Mouse (Mus musculus): ENCODE data around the gene Chrna9. TPM values are rescaled to one million over a fixed set of nuclear protein-coding genes. Genes with fewer than 3 reads are reported as not detected.

The Chrna9 gene
- polyA plus RNA-seq, 1 experiment from 2014 or later, result 0.20 TPM

DNA sequence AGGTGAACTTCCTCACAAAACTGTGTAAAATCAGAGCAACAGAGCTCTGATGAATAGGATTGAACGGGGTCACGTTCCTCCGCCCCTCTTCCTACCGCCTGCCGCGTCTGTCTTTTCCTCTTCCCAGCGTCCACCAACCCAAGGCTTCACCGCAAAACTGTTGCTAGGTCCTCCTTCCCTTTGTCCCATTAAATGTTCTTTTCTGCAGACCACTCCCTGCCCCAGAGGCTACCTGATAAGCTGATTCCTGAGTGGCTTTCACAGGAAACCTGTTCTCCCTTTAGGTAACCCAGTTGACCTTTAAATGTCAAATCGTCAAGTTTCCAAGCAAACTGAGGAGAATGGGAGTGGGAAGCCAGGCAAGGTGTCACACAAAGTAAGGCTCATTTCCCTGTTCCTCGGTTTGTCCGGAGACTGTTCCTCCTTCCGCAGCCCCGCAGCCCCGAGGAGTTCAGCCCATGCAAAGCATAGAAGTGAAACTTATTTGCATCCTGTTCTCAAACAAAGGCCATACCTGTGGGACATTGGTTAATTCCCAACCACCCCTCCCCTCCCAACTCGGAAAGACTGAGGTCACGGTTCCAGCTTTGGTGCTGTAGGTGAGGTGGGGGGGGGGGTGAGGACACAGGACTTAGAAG lies 70.4 kb downstream of the Chrna9 start:
- H3K9me3 ChIP-seq (ENCODE audit: control insufficient read depth, low read length), result no peaks in the 10 kb centered on the region
- no peak overlapping the region for H3K4me3 ChIP-seq (ENCODE audit: low read depth, low read length)
- no peaks in the 10 kb centered on the region for H3K27me3 ChIP-seq (ENCODE audit: control insufficient read depth, insufficient read depth, low read length)
- H3K9ac ChIP-seq (ENCODE audit: low read depth, low read length), result no peak overlapping the region
- H3K36me3 ChIP-seq (ENCODE audit: control insufficient read depth, insufficient read depth, low read length), result no peaks in the 10 kb centered on the region
- no peak overlapping the region for H3K27ac ChIP-seq (ENCODE audit: low read depth, low read length)
- WGBS, result 44% methylated on average over 16 of the region's 16 CpGs
- no peaks in the 10 kb centered on the region for H3K4me1 ChIP-seq (replicated peaks; ENCODE audit: control insufficient read depth, insufficient read depth, low read length)
- DNase-seq (ENCODE audit: low spot score), result no peak
- H3K4me2 ChIP-seq (replicated peaks; ENCODE audit: low read depth, low read length), result no peak overlapping the region
- ATAC-seq (ENCODE audit: low FRiP score), result no peak

DNA sequence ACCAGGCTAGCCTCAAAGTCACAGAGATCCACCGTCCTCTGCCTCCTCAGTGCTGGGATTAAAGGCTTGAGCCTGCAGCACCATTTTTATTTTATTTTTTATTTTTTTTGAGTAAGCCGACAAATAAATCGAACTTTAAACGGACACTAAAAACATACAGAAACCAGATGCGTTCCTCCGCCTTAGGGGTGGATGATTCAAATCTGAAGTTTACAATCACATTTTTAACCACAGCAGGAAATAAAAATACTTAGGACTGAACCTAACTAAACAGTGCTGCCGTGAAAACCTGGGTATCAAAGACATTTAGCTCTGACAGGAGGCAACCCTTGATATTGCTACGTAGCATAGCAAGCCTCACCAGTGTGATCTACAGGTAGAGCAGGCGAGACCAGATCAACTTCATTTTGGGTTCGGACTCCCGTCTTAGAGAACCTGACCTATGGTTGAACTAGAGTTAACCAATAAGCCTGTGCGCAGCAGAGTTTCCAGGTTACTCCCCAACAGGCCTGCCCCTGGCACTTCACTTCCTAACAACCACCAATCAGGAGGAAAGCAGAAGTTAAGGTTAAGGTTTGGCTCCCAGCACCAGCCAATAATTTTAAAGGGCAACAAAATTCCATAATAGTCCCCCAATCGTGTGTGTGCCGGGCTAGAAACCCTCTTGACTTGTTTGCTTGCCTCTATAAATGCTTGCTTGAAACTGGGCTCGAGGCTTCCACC lies 73.7 kb downstream of the Chrna9 start:
- no peak overlapping the region for H3K4me3 ChIP-seq (ENCODE audit: low read depth, low read length)
- no peaks in the 10 kb centered on the region for H3K27me3 ChIP-seq (ENCODE audit: control insufficient read depth, insufficient read depth, low read length)
- ATAC-seq (ENCODE audit: low FRiP score) (no peak), DNase-seq (ENCODE audit: low spot score) (no peak)
- no peak overlapping the region for H3K4me2 ChIP-seq (replicated peaks; ENCODE audit: low read depth, low read length)
- 92% methylated on average over 15 of the region's 15 CpGs for WGBS
- no peaks in the 10 kb centered on the region for H3K36me3 ChIP-seq (ENCODE audit: control insufficient read depth, insufficient read depth, low read length)
- H3K4me1 ChIP-seq (replicated peaks; ENCODE audit: control insufficient read depth, insufficient read depth, low read length), result no peaks in the 10 kb centered on the region
- H3K27ac ChIP-seq (ENCODE audit: low read depth, low read length), result no peak overlapping the region
- no peak overlapping the region for H3K9ac ChIP-seq (ENCODE audit: low read depth, low read length)
- no peaks in the 10 kb centered on the region for H3K9me3 ChIP-seq (ENCODE audit: control insufficient read depth, low read length)

DNA sequence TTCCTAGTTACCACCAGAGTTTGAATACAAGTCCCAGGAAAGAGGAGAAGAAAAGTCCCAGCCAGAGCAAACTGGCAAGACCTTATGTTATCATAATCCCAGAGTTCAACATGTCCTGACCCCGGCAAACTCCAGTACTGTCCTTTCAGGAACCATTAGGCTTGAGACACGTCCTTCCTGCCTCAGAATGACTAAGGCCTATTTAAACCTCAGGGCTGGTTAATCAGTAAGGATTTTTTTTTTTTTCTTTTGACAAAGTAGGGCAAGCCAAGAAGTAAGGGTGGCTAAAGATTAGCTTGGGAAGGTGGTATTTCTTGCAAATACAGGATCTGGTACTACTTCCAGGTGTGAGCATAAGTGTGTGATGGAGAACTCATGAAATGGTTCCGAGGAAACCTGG lies 79.3 kb downstream of the Chrna9 start:
- H3K27me3 ChIP-seq (ENCODE audit: control insufficient read depth, insufficient read depth, low read length), result no peaks in the 10 kb centered on the region
- no peak overlapping the region for H3K4me2 ChIP-seq (replicated peaks; ENCODE audit: low read depth, low read length)
- H3K36me3 ChIP-seq (ENCODE audit: control insufficient read depth, insufficient read depth, low read length), result no peaks in the 10 kb centered on the region
- H3K9me3 ChIP-seq (ENCODE audit: control insufficient read depth, low read length), result no peaks in the 10 kb centered on the region
- H3K4me1 ChIP-seq (replicated peaks; ENCODE audit: control insufficient read depth, insufficient read depth, low read length), result no peaks in the 10 kb centered on the region
- no peak overlapping the region for H3K4me3 ChIP-seq (ENCODE audit: low read depth, low read length)
- H3K27ac ChIP-seq (ENCODE audit: low read depth, low read length), result no peak overlapping the region
- DNase-seq (ENCODE audit: low spot score), result no peak
- H3K9ac ChIP-seq (ENCODE audit: low read depth, low read length), result no peak overlapping the region
- 65% methylated on average over 3 of the region's 3 CpGs for WGBS
- ATAC-seq (ENCODE audit: low FRiP score), result no peak

DNA sequence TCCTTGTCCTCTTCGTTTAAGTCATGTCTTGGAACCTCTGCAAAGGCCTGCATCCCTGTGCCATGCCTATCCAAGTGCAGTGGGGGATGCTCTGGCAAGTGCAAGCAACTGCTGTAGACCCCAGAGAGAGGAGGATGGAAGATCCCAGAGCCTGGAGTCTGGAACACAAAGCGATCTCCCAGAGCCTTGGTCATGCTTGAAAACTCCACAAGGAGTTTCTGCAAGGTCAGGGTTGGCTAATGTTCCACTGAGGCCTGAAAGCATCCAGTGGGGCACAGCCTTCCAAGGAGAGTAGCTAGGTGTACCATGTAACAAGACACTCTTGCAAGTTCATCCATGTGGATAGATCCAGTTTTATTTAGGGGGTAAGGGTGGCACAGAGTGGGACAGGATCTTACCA lies 79.7 kb downstream of the Chrna9 start:
- Histone ChIP-seq H3K27me3 (ENCODE audit: control insufficient read depth, insufficient read depth, low read length) (no peaks in the 10 kb centered on the region), H3K4me3 (ENCODE audit: low read depth, low read length) (no peak overlapping the region), H3K36me3 (ENCODE audit: control insufficient read depth, insufficient read depth, low read length) (no peaks in the 10 kb centered on the region), H3K4me2 (replicated peaks; ENCODE audit: low read depth, low read length) (no peak overlapping the region), H3K9me3 (ENCODE audit: control insufficient read depth, low read length) (no peaks in the 10 kb centered on the region), H3K9ac (ENCODE audit: low read depth, low read length) (no peak overlapping the region), H3K27ac (ENCODE audit: low read depth, low read length) (no peak overlapping the region), H3K4me1 (replicated peaks; ENCODE audit: control insufficient read depth, insufficient read depth, low read length) (no peaks in the 10 kb centered on the region)
- DNase-seq (ENCODE audit: low spot score), result no peak
- 90% methylated on average over 2 of the region's 2 CpGs for whole genome bisulfite sequencing
- no peak for ATAC-seq (ENCODE audit: low FRiP score)

DNA sequence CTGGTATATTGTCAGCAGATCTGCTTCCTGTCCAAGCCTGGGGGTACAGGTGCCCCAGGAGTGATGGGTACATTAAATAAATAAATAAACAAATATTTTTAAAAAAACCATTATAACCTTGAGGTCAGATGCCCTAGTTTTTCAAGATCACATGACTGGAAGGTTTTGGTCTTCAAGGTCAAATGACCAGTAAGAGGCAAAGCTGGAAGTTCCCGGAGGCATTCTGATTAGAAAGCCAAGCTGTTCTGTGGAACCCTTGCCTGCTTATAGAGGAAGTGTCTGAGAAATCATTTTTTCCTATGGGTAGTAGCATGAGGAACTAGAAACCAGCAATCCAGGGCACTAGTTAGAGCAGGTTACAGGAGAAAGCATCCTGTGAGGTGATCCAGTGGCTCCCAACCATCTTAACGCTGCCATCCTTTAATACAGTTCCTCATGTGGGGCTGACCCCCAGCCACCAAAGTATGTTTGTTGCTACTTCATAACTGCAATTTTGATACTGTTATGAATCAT lies 80.8 kb downstream of the Chrna9 start:
- Histone ChIP-seq H3K4me1 (replicated peaks; ENCODE audit: control insufficient read depth, insufficient read depth, low read length) (no peaks in the 10 kb centered on the region), H3K9me3 (ENCODE audit: control insufficient read depth, low read length) (no peaks in the 10 kb centered on the region), H3K9ac (ENCODE audit: low read depth, low read length) (no peak overlapping the region), H3K27ac (ENCODE audit: low read depth, low read length) (no peak overlapping the region), H3K36me3 (ENCODE audit: control insufficient read depth, insufficient read depth, low read length) (no peaks in the 10 kb centered on the region), H3K4me3 (ENCODE audit: low read depth, low read length) (no peak overlapping the region), H3K4me2 (replicated peaks; ENCODE audit: low read depth, low read length) (no peak overlapping the region), H3K27me3 (ENCODE audit: control insufficient read depth, insufficient read depth, low read length) (no peaks in the 10 kb centered on the region)
- DNase-seq (ENCODE audit: low spot score), result no peak
- WGBS, result 91% methylated on average over 2 of the region's 2 CpGs
- no peak for ATAC-seq (ENCODE audit: low FRiP score)

DNA sequence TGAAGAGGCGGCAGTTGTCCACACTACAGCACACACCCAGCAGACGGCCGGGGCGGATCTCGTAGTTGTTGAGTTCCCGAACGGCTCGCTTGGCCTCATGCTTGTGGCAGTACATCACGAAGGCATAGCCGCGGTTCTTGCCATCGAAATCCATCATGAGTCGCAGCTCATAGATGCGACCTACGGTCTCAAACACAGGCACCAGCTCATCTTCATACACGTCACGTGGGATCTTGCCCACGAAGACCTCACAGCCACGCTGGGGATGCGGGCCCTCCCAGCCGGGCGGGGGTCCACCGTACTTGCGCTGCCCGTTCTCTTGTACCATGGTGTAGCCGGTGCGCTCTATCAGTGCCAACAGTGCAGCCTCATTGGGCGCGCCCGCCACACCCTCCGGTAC lies 92.1 kb downstream of the Chrna9 start:
- H3K4me2 ChIP-seq (replicated peaks; ENCODE audit: low read depth, low read length), result no peak overlapping the region
- 97% methylated on average over 31 of the region's 31 CpGs for WGBS
- DNase-seq (ENCODE audit: low spot score) (no peak), ATAC-seq (ENCODE audit: low FRiP score) (no peak)
- no peaks in the 10 kb centered on the region for H3K4me1 ChIP-seq (replicated peaks; ENCODE audit: control insufficient read depth, insufficient read depth, low read length)
- no peaks in the 10 kb centered on the region for H3K27me3 ChIP-seq (ENCODE audit: control insufficient read depth, insufficient read depth, low read length)
- no peak overlapping the region for H3K27ac ChIP-seq (ENCODE audit: low read depth, low read length)
- no peaks in the 10 kb centered on the region for H3K9me3 ChIP-seq (ENCODE audit: control insufficient read depth, low read length)
- H3K9ac ChIP-seq (ENCODE audit: low read depth, low read length), result no peak overlapping the region
- H3K36me3 ChIP-seq (ENCODE audit: control insufficient read depth, insufficient read depth, low read length), result no peaks in the 10 kb centered on the region
- no peak overlapping the region for H3K4me3 ChIP-seq (ENCODE audit: low read depth, low read length)

Other genes starting within 250 kb of the Chrna9 start
- 114 and 125 TPM in 2 replicates for gene Pds5a, start 236.6 kb upstream of the Chrna9 start, polyA plus RNA-seq (2014; fragmentation: Nextera tagmentation; extraction: Ambion mirVana)
- gene N4bp2, start 171.4 kb upstream of the Chrna9 start, polyA plus RNA-seq (2014; fragmentation: Nextera tagmentation; extraction: Ambion mirVana), result 39.6 and 55.7 TPM in 2 replicates
- gene Rhoh, start 73.7 kb upstream of the Chrna9 start, polyA plus RNA-seq (2014; fragmentation: Nextera tagmentation; extraction: Ambion mirVana), result 0.09 and 0.52 TPM in 2 replicates
- 0.32 and 0.40 TPM in 2 replicates for gene 9130230L23Rik, start 69.4 kb downstream of the Chrna9 start, polyA plus RNA-seq (2014; fragmentation: Nextera tagmentation; extraction: Ambion mirVana)
- gene Rbm47, start 238.2 kb downstream of the Chrna9 start, polyA plus RNA-seq (2014; fragmentation: Nextera tagmentation; extraction: Ambion mirVana), result 6.7 and 8.6 TPM in 2 replicates

All from hindbrain, embryonic 11.5 days (tissue).